Mouse (Mus musculus) embryo, embryonic 10 days (tissue): ENCODE measurements around the gene Atp8b3.

Source experiments
- DNase-seq: peaks from one replicate; pipeline ENCODE4 v3.0.0-alpha.2; 2015; ENCODE audit warnings: low spot score

Gene Atp8b3

GRCm38 (mm10) chr10:80523299-80523698, 15.6 kb downstream of the Atp8b3 start:
- no peak for DNase-seq

- no peak for DNase-seq
These were observed 19.6 kb downstream of the Atp8b3 start for GRCm38 (mm10) chr10:80519287-80519686.

- no peak for DNase-seq
These were observed 25.2 kb downstream of the Atp8b3 start for GRCm38 (mm10) chr10:80513739-80514138.

GRCm38 (mm10) chr10:80510273-80510660, 28.7 kb downstream of the Atp8b3 start:
- no peak for DNase-seq

GRCm38 (mm10) chr10:80509412-80510272, 29.3 kb downstream of the Atp8b3 start:
- DNase-seq = peak; percentile 85

GRCm38 (mm10) chr10:80506222-80506621, 32.7 kb downstream of the Atp8b3 start:
- peak; percentile 83 for DNase-seq

- no peak for DNase-seq
These were observed 34.2 kb downstream of the Atp8b3 start for GRCm38 (mm10) chr10:80504724-80505123.

GRCm38 (mm10) chr10:80503599-80504220, 35.2 kb downstream of the Atp8b3 start:
- no peak for DNase-seq

GRCm38 (mm10) chr10:80502819-80503314, 36.1 kb downstream of the Atp8b3 start:
- no peak for DNase-seq

GRCm38 (mm10) chr10:80502291-80502690, 36.6 kb downstream of the Atp8b3 start:
- DNase-seq = no peak

GRCm38 (mm10) chr10:80496421-80496820, 42.5 kb downstream of the Atp8b3 start:
- no peak for DNase-seq

- DNase-seq = peak; percentile 62
These were observed 43.0 kb downstream of the Atp8b3 start for GRCm38 (mm10) chr10:80495901-80496300.

- peak; percentile 56 for DNase-seq
These were observed 44.2 kb downstream of the Atp8b3 start, which contains the start of gene Onecut3 for GRCm38 (mm10) chr10:80494732-80495131. TSS of gene Onecut3 (plus strand) at chr10:80494835.

- DNase-seq = no peak
These were observed 48.9 kb downstream of the Atp8b3 start for GRCm38 (mm10) chr10:80490051-80490450.

GRCm38 (mm10) chr10:80486862-80487379, 52.0 kb downstream of the Atp8b3 start:
- no peak for DNase-seq

- DNase-seq = no peak
These were observed 57.9 kb downstream of the Atp8b3 start for GRCm38 (mm10) chr10:80481002-80481401.

GRCm38 (mm10) chr10:80478531-80478930, 60.4 kb downstream of the Atp8b3 start:
- no peak for DNase-seq

GRCm38 (mm10) chr10:80475290-80475959, 63.5 kb downstream of the Atp8b3 start:
- DNase-seq = peak; percentile 92
